Comparison of ENCODE assay signal across 12 mouse cellular contexts in the genomic region with DNA sequence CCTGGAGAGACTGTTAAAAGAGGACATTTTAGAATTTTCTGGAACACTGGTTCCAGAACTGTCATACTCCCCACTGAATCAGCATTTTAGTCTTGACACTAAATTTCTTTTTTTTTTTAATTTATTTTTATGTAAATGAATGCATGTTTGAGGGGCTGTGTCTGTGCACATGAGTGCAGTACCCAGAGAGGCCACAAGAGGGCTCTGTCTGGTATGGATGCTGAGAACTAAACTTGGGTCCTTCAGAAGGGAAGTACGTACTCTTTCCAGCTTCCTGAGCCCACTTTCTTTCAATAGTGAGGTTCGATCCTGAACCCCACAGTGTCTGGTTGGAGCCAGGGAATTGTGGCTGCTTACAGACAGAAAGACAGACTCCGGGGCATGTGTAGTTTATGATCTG. TPM values are rescaled to one million over a fixed set of nuclear protein-coding genes. Genes with fewer than 3 reads are reported as not detected.
DNase-seq lines count a peak whose midpoint lies in the region; ATAC-seq and TF ChIP-seq lines count a peak whose summit lies in the region.
"Had no signal": no experiment of that assay in that cellular context is flagged by ENCODE, and none has a peak within 500 bp of the region (broad histone marks: within the 10 kb centered on the region; RNA-seq: fewer than 3 reads in every experiment).

No protein-coding gene starts in this region.

- DNase-seq in gastrocnemius, adult 2 months = no peak
- DNase-seq in gastrocnemius, postnatal 36 days = no peak
- no peak for DNase-seq in lung, embryonic 14.5 days
- DNase-seq in lung, adult 18-20 months = no peak
- peak; percentile 50 for DNase-seq in thymus, postnatal 14 days
- DNase-seq in embryo, embryonic 11 days = no peak
- DNase-seq in urinary bladder, postnatal 25 days (ENCODE audit: low spot score) = no peak
- DNase-seq: gastrocnemius, postnatal 25 days had no signal

- no peak overlapping the region for H3K4me2 ChIP-seq in lung, embryonic 14.5 days
- H3K4me2 ChIP-seq: neural tube, embryonic 15.5 days had no signal

- H3K36me3 ChIP-seq in lung, embryonic 14.5 days (ENCODE audit: insufficient read depth) = no peaks in the 10 kb centered on the region
- H3K36me3 ChIP-seq: neural tube, embryonic 15.5 days had no signal

- ATAC-seq in lung, embryonic 14.5 days (ENCODE audit: insufficient read depth) = no peak

- peak; percentile 61 for TF ChIP-seq CTCF in gastrocnemius, adult 2 months (IDR thresholded peaks at IDR 0.05)
- peak; percentile 63 for TF ChIP-seq CTCF in lung, embryonic 14.5 days (IDR thresholded peaks at IDR 0.05; ENCODE audit: low read depth)
- TF ChIP-seq CTCF in bone marrow macrophage, adult 2 months (IDR thresholded peaks at IDR 0.05; ENCODE audit: low read depth, low read length) = peak; percentile 49

- H3K27me3 ChIP-seq in lung, embryonic 14.5 days (ENCODE audit: insufficient read depth, low read length) = no peaks in the 10 kb centered on the region

- H3K4me3 ChIP-seq in gastrocnemius, adult 2 months = no peak overlapping the region
- H3K4me3 ChIP-seq in lung, embryonic 14.5 days (ENCODE audit: low read depth, low read length) = no peak overlapping the region
- H3K4me3 ChIP-seq in bone marrow macrophage, adult 2 months (ENCODE audit: insufficient read depth, low read length) = no peak overlapping the region
- H3K4me3 ChIP-seq: neural tube, embryonic 15.5 days had no signal

- peaks cover 6% of the 10 kb centered on the region; the same call in 1 of the 2 replicates for H3K9me3 ChIP-seq in lung, embryonic 14.5 days (ENCODE audit: low read depth, low read length)
- H3K9me3 ChIP-seq: neural tube, embryonic 15.5 days had no signal

- intact Hi-C loops in gastrocnemius, adult 2 months (cut with DNase I) = loop anchor here (10.0 kb wide), 1 partner anchor 81 kb away; no protein-coding TSS in a partner anchor
- intact Hi-C loops in gastrocnemius, postnatal 36 days (cut with DNase I) = loop anchor here (5.0 kb wide), 1 partner anchor 38 kb away; no protein-coding TSS in a partner anchor

- H3K27ac ChIP-seq in gastrocnemius, adult 2 months = no peak overlapping the region
- no peak overlapping the region for H3K27ac ChIP-seq in lung, embryonic 14.5 days (ENCODE audit: low read depth)
- H3K27ac ChIP-seq in bone marrow macrophage, adult 2 months (ENCODE audit: insufficient read depth, low read depth, low read length) = no peak overlapping the region
- H3K27ac ChIP-seq: neural tube, embryonic 15.5 days had no signal

- H3K4me1 ChIP-seq in lung, embryonic 14.5 days (ENCODE audit: insufficient read depth) = no peaks in the 10 kb centered on the region
- peaks cover 4% of the 10 kb centered on the region for H3K4me1 ChIP-seq in bone marrow macrophage, adult 2 months (ENCODE audit: control insufficient read depth, insufficient read depth, low read length)
- H3K4me1 ChIP-seq: neural tube, embryonic 15.5 days had no signal

- WGBS in lung, embryonic 14.5 days = 90% methylated on average over 3 of the region's 3 CpGs

- no peak for TF ChIP-seq POLR2A in bone marrow macrophage, adult 2 months (IDR thresholded peaks at IDR 0.05; ENCODE audit: borderline replicate concordance, low read depth, low read length)

- H3K9ac ChIP-seq in lung, embryonic 14.5 days = no peak overlapping the region
- H3K9ac ChIP-seq: neural tube, embryonic 15.5 days had no signal

RNA-seq across cellular contexts. Expression of a gene that starts 12.6 kb away (rescaled TPM):
- 1 to 10 TPM in 1 of 2 experiments, not detected in 1; 3.5 TPM for total RNA-seq in gastrocnemius, adult 2 months (2021)
- 1 to 10 TPM in 1 of 2 experiments, under 1 TPM in 1; 0.44 to 2.9 TPM for total RNA-seq in gastrocnemius, postnatal 36 days (2021)
- polyA plus RNA-seq in lung, embryonic 14.5 days (2014; fragmentation: Nextera tagmentation; extraction: Ambion mirVana) = not detected in 2 replicates
- polyA plus RNA-seq in bone marrow macrophage, adult 2 months (2012; ENCODE audit: insufficient read depth, insufficient read length, missing spikeins) = not detected in 2 replicates
- total RNA-seq: layer of hippocampus, postnatal 14 days had no signal
- polyA plus RNA-seq: embryonic facial prominence, embryonic 14.5 days; neural tube, embryonic 15.5 days had no signal
